Mouse (Mus musculus): ENCODE data around the gene Art1. TPM values are rescaled to one million over a fixed set of nuclear protein-coding genes. Genes with fewer than 3 reads are reported as not detected.

Gene Art1
- 0.17 and 0.21 TPM in 2 replicates for total RNA-seq (2012; rRNA removed)
- 0.20 and 0.22 TPM in 2 replicates for total RNA-seq (2014; rRNA removed)
- 0.40 and 0.67 TPM in 2 replicates for polyA plus RNA-seq (2012; ENCODE audit: insufficient read length, low read depth)

DNA sequence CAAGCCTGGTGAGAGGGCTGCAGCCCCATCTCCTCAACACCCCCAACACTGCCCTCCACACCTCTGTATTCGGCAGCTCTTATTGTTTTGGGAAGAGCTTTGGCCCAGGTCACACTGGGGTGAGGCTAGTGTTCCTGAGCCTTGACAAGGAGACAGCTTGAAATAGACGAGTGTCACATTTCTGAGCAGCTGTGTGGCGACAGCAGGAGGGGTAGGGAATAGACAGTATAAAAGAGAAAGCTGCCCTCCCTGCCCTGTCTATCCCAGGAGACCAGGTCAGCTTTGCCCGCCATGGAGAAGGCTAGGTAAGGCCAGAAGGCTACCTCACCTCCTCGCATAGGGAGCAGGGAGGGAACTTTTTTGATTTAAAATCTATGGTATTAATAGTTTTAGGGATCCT, at the start of gene Art1:
Art1 (plus strand) TSS at position 257 of the 400 bp plus-strand sequence.
- dilution Hi-C loops (cut with MboI; ENCODE audit: extremely low pct_ligation_motif_present, extremely low pct_unique_long_range_greater_than_20kb, low sequenced_read_pairs) (no loop called here), in situ Hi-C loops (cut with MboI; ENCODE audit: low pct_ligation_motif_present, low pct_unique_long_range_greater_than_20kb, low sequenced_read_pairs) (no loop called here)
- Histone ChIP-seq H3K9ac (ENCODE audit: insufficient read depth, low read depth) (no peak within 1 kb of the TSS), H3K27me3 (replicated peaks) (no peaks in the 10 kb centered on the region), H3K36me3 (replicated peaks in 1 of 2; ENCODE audit: control insufficient read depth in 1 of 2, insufficient read depth in 1 of 2, low read length in 1 of 2) (peaks cover 0 to 30% of the 10 kb centered on the region in 2 experiments), H3K79me2 (replicated peaks; ENCODE audit: control insufficient read depth, extremely low read depth, insufficient read depth, poor library complexity, severe bottlenecking) (no peaks in the 10 kb centered on the region), H3K9me3 (replicated peaks; ENCODE audit: low read length) (no peaks in the 10 kb centered on the region), H3K4me1 (ENCODE audit: control insufficient read depth in 1 of 2, insufficient read depth in 2 of 2) (peaks cover 0 to 25% of the 10 kb centered on the region in 2 experiments; a peak in 3 of 4 replicates), H3K27ac (ENCODE audit: insufficient read depth, low read depth) (no peak within 1 kb of the TSS), H3K4me3 (replicated peaks in 1 of 3; ENCODE audit: low read depth in 2 of 3, low read length in 2 of 3, poor library complexity in 1 of 3) (peak within 1 kb of the TSS; percentile 35 to 55 (median 44)), H3K4me2 (ENCODE audit: insufficient read depth, low read depth, poor library complexity, severe bottlenecking) (no peak within 1 kb of the TSS)
- TF ChIP-seq ETS1 (conservative IDR thresholded peaks at IDR 0.05; ENCODE audit: low read depth, low read length) (no peak), ELF1 (IDR thresholded peaks at IDR 0.05; ENCODE audit: low read depth, low read length) (no peak), ZNF384 (IDR thresholded peaks at IDR 0.05; ENCODE audit: low read depth, low read length) (no peak), SMC3 (IDR thresholded peaks at IDR 0.05; ENCODE audit: low read depth, low read length) (no peak), MXI1 (IDR thresholded peaks at IDR 0.05; ENCODE audit: low read depth, low read length) (no peak), RAD21 (IDR thresholded peaks at IDR 0.05; ENCODE audit: low read depth, low read length) (no peak), PAX5 (IDR thresholded peaks at IDR 0.05; ENCODE audit: low read length) (no peak), TCF12 (IDR thresholded peaks at IDR 0.05; ENCODE audit: low read depth, low read length) (no peak)
- no peak for DNase-seq (ENCODE audit: extremely low read depth)

- no peak for DNase-seq (ENCODE audit: extremely low read depth)
- no peak overlapping the region for H3K27ac ChIP-seq (ENCODE audit: insufficient read depth, low read depth)
- no peak overlapping the region for H3K4me2 ChIP-seq (ENCODE audit: insufficient read depth, low read depth, poor library complexity, severe bottlenecking)
- dilution Hi-C loops (cut with MboI; ENCODE audit: extremely low pct_ligation_motif_present, extremely low pct_unique_long_range_greater_than_20kb, low sequenced_read_pairs): no loop called here
- H3K79me2 ChIP-seq (replicated peaks; ENCODE audit: control insufficient read depth, extremely low read depth, insufficient read depth, poor library complexity, severe bottlenecking): peaks cover 47% of the 10 kb centered on the region
- no peak overlapping the region for H3K9ac ChIP-seq (ENCODE audit: insufficient read depth, low read depth)
- H3K4me3 ChIP-seq (replicated peaks in 1 of 3; ENCODE audit: low read depth in 2 of 3, low read length in 2 of 3, poor library complexity in 1 of 3): no peak overlapping the region
- peaks cover 5 to 34% of the 10 kb centered on the region in 2 experiments for H3K36me3 ChIP-seq (replicated peaks in 1 of 2; ENCODE audit: control insufficient read depth in 1 of 2, insufficient read depth in 1 of 2, low read length in 1 of 2)
- H3K27me3 ChIP-seq (replicated peaks): no peaks in the 10 kb centered on the region
- in situ Hi-C loops (cut with MboI; ENCODE audit: low pct_ligation_motif_present, low pct_unique_long_range_greater_than_20kb, low sequenced_read_pairs): loop anchor here (10.0 kb wide), 1 partner anchor 397 kb away; the partner anchor contains the start of gene Clpb
- TF ChIP-seq NELFE (IDR thresholded peaks at IDR 0.05; ENCODE audit: low read depth, low read length) (no peak), BHLHE40 (IDR thresholded peaks at IDR 0.05; ENCODE audit: low read depth, low read length) (no peak), GABPA (IDR thresholded peaks at IDR 0.05; ENCODE audit: insufficient replicate concordance, low read depth, low read length) (no peak), PAX5 (IDR thresholded peaks at IDR 0.05; ENCODE audit: low read length) (no peak), ZMIZ1 (IDR thresholded peaks at IDR 0.05; ENCODE audit: low read depth, low read length) (no peak), ZC3H11A (IDR thresholded peaks at IDR 0.05; ENCODE audit: low read depth, low read length) (no peak), POLR2AphosphoS2 (IDR thresholded peaks at IDR 0.05; ENCODE audit: low read depth, low read length) (no peak), JUND (conservative IDR thresholded peaks at IDR 0.05; ENCODE audit: low read depth, low read length) (no peak), MYC (IDR thresholded peaks at IDR 0.05; ENCODE audit: low read depth, low read length) (no peak), MAZ (IDR thresholded peaks at IDR 0.05; ENCODE audit: low read depth, low read length) (no peak), HCFC1 (IDR thresholded peaks at IDR 0.05; ENCODE audit: low read depth, low read length) (no peak), TCF12 (IDR thresholded peaks at IDR 0.05; ENCODE audit: low read depth, low read length) (no peak), ZNF384 (IDR thresholded peaks at IDR 0.05; ENCODE audit: low read depth, low read length) (no peak)
- peaks cover 7 to 35% of the 10 kb centered on the region in 2 experiments for H3K4me1 ChIP-seq (ENCODE audit: control insufficient read depth in 1 of 2, insufficient read depth in 2 of 2)
- no peaks in the 10 kb centered on the region for H3K9me3 ChIP-seq (replicated peaks; ENCODE audit: low read length)
Observed at GRCm38 (mm10) chr7:102061353-102061752, 40.2 kb upstream of the Art1 start.
